Mouse (Mus musculus) hindbrain, embryonic 11.5 days (tissue): ENCODE measurements at regions not wholly inside any gene's neighbourhood (a gene's known extent, or its start where the extent isn't known, plus 50 kb on each side); places are given as distances from the start of the nearest gene placed in this dataset.

Source experiments
- ATAC-seq: fragments of 200-750 bp; cut with Nextera tagmentation; 2 replicates; pipeline ENCODE4 v1.8.0; 2017; ENCODE audit warnings: mild to moderate bottlenecking, moderate TSS enrichment, moderate library complexity; ENCODE audit not compliant: low FRiP score
- DNase-seq: peaks from one replicate; pipeline ENCODE4 v3.0.0-alpha.2; 2015; ENCODE audit warnings: low spot score
- H3K27ac ChIP-seq: fragments of 300-500 bp; sonication (generic); 2 replicates; pipeline ENCODE4 v1.5.1; 2014; ENCODE audit warnings: mild to moderate bottlenecking, low read depth, low read length
- H3K27me3 ChIP-seq: fragments of 300-500 bp; sonication (generic); 2 replicates; pipeline ENCODE4 v1.6.1; 2014; ENCODE audit warnings: mild to moderate bottlenecking, low read length, moderate library complexity, mixed read lengths; ENCODE audit not compliant: control insufficient read depth, insufficient read depth
- H3K36me3 ChIP-seq: fragments of 300-500 bp; sonication (generic); 2 replicates; pipeline ENCODE4 v1.6.1; 2014; ENCODE audit warnings: mild to moderate bottlenecking, low read length, moderate library complexity, mixed read lengths; ENCODE audit not compliant: control insufficient read depth, insufficient read depth
- H3K4me1 ChIP-seq: fragments of 300-500 bp; sonication (generic); replicated peaks from 2 replicates; pipeline ENCODE4 v1.6.1; 2014; ENCODE audit warnings: low read length, mixed read lengths; ENCODE audit not compliant: control insufficient read depth, insufficient read depth
- H3K4me2 ChIP-seq: fragments of 300-500 bp; sonication (generic); replicated peaks from 2 replicates; pipeline ENCODE4 v1.6.1; 2014; ENCODE audit warnings: mild to moderate bottlenecking, low read depth, low read length
- H3K4me3 ChIP-seq: fragments of 300-500 bp; sonication (generic); 2 replicates; pipeline ENCODE4 v1.5.1; 2014; ENCODE audit warnings: low read depth, low read length
- H3K9ac ChIP-seq: fragments of 300-500 bp; sonication (generic); 2 replicates; pipeline ENCODE4 v1.6.1; 2014; ENCODE audit warnings: low read depth, low read length
- H3K9me3 ChIP-seq: fragments of 300-500 bp; sonication (generic); 2 replicates; pipeline ENCODE4 v1.6.1; 2016; ENCODE audit warnings: low read length; ENCODE audit not compliant: control insufficient read depth
- WGBS: fragments of 180-500 bp; shearing (Covaris S2); extraction: QIAGEN DNeasy Blood & Tissue Kit; methylation state at CpG from one replicate; pipeline ENCODE4 v1.1.7; 2014; 5-methylcytosine and 5-hydroxymethylcytosine counted together

DNA sequence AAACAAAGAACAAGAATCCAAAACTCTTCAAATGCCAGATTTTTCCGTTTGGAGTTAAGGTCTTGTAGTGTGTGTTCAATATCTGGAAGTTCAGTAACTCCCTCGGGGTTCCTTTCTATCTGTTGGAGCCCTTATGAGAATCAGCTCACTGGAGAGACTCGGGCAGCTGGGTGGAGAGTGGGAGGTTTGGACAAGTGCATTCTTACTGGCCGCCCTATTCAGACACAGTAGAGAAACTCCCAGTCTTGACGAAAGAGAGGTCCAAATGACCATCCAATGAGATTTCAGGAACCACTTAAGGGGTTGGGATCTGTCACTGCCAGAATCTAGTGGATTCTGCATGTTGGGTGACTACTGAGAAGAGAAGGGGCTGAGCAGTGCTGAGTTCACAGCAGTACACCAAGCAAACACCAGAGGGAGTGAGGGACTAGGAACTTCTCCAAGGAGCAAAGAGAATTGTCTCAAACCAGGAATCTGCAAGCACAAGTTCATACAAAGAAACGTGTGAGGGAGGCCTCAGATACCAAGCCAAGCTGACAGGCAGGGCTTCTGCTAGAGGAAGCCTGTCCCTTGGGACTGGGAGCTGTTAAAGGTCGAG, 310.0 kb upstream of the Magi2 start:
- H3K27ac ChIP-seq = no peak overlapping the region
- DNase-seq = peak; percentile 51
- H3K4me2 ChIP-seq = no peak overlapping the region
- 49% methylated on average over 7 of the region's 7 CpGs for WGBS
- H3K4me3 ChIP-seq = no peak overlapping the region
- H3K9ac ChIP-seq = no peak overlapping the region
- peak; percentile 73 for ATAC-seq
- no peaks in the 10 kb centered on the region for H3K27me3 ChIP-seq
- H3K9me3 ChIP-seq = no peaks in the 10 kb centered on the region
- H3K36me3 ChIP-seq = no peaks in the 10 kb centered on the region
- H3K4me1 ChIP-seq = no peaks in the 10 kb centered on the region

DNA sequence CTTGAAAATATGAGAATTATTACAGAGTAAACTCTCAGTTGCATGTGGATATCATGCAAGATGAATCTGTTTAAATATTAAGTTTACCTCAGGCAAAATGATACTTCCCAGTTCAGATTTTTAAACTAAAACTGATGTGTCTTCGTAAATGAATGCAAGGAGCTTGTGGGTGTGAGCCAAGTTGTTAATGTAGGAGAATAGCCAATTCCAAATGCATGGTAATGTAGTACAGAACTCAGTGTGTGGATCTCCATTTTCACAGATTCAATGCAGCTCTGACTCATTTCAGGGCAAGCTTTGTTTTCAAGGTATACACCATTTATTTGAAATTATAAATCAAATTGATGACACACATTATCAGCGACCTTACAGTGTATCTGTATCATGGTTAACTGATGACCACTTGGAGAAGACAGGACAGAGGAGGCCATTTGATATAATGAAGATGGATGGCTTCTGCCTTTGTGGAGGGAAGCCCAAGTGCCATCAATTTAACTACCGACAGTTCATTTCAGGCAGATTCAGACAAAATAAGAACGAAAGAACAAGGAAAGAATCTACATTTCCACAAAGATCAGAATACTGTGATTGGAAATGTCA, 272.9 kb upstream of the Magi2 start:
- Histone ChIP-seq H3K27ac (no peak overlapping the region), H3K27me3 (no peaks in the 10 kb centered on the region), H3K36me3 (no peaks in the 10 kb centered on the region), H3K9me3 (no peaks in the 10 kb centered on the region), H3K4me2 (no peak overlapping the region), H3K9ac (no peak overlapping the region), H3K4me3 (no peak overlapping the region), H3K4me1 (no peaks in the 10 kb centered on the region)
- ATAC-seq (peak; percentile 65), DNase-seq (no peak)
- WGBS = 57% methylated on average over 4 of the region's 4 CpGs
